Mouse (Mus musculus) MEL (cell line): ENCODE data around the gene 4933407L21Rik. TPM values are rescaled to one million over a fixed set of nuclear protein-coding genes. Genes with fewer than 3 reads are reported as not detected.

Experiments
- DNase-seq: peaks from one replicate; pipeline ENCODE4 v3.0.0; 2011; ENCODE audit warnings: low read depth, low spot score
- H3K27ac ChIP-seq: 2 replicates; pipeline ENCODE4 v1.5.1; 2012; ENCODE audit warnings: low read depth, mild to moderate bottlenecking, control low read depth, low read length, moderate library complexity; ENCODE audit not compliant: control insufficient read depth
- H3K27me3 ChIP-seq, 2 experiments: fragments of 150-350 bp in 1 of 2; sonication (generic) in 1 of 2; 2 replicates each; pipeline ENCODE4 v1.6.1; 2012; ENCODE audit warnings: low read length in 2 of 2, mild to moderate bottlenecking in 2 of 2, improper control_type of control experiment in 1 of 2, moderate library complexity in 1 of 2; ENCODE audit not compliant: insufficient read depth in 2 of 2, control insufficient read depth in 1 of 2
- H3K36me3 ChIP-seq, 2 experiments: 2 replicates each; pipeline ENCODE4 v1.6.1; 2012 to 2014; ENCODE audit warnings: low read length in 2 of 2, improper control_type of control experiment in 1 of 2, inconsistent platforms in 1 of 2, mild to moderate bottlenecking in 1 of 2; ENCODE audit not compliant: insufficient read depth in 2 of 2, control insufficient read depth in 1 of 2
- H3K4me1 ChIP-seq, 2 experiments: fragments of 150-350 bp in 1 of 2; sonication (generic) in 1 of 2; 2 replicates each; pipeline ENCODE4 v1.6.1; 2012; ENCODE audit warnings: low read length in 2 of 2, improper control_type of control experiment in 1 of 2, mild to moderate bottlenecking in 1 of 2; ENCODE audit not compliant: insufficient read depth in 2 of 2, control insufficient read depth in 1 of 2
- H3K4me3 ChIP-seq, 2 experiments: fragments of 150-350 bp in 1 of 2; sonication (generic) in 1 of 2; 2 replicates each; pipeline ENCODE4 v1.5.1; 2012; ENCODE audit warnings: low read depth in 2 of 2, low read length in 2 of 2, mild to moderate bottlenecking in 2 of 2, moderate library complexity in 2 of 2, control low read depth in 1 of 2, improper control_type of control experiment in 1 of 2; ENCODE audit not compliant: control insufficient read depth in 1 of 2, insufficient read depth in 1 of 2
- H3K79me2 ChIP-seq: 2 replicates; pipeline ENCODE4 v1.6.1; 2012; ENCODE audit warnings: mild to moderate bottlenecking, low read length, moderate library complexity; ENCODE audit not compliant: control insufficient read depth, poor library complexity, insufficient read depth
- H3K9ac ChIP-seq: 2 replicates; pipeline ENCODE4 v1.6.1; 2012; ENCODE audit warnings: low read depth, mild to moderate bottlenecking, control low read depth, low read length, moderate library complexity; ENCODE audit not compliant: control insufficient read depth, poor library complexity, severe bottlenecking
- H3K9me3 ChIP-seq: fragments of 150-350 bp; sonication (generic); replicated peaks from 2 replicates; pipeline ENCODE4 v1.6.1; 2012; ENCODE audit warnings: mild to moderate bottlenecking, low read length, improper control_type of control experiment, moderate library complexity; ENCODE audit not compliant: insufficient read depth
- CTCF ChIP-seq, 3 experiments: IDR thresholded peaks in 2 of 3; conservative IDR thresholded peaks in 1 of 3; 2 replicates each; pipeline ENCODE4 v1.5.1; 2011 to 2012; ENCODE audit warnings: low read length in 3 of 3, low read depth in 2 of 3, mild to moderate bottlenecking in 2 of 3, improper control_type of control experiment in 1 of 3, inconsistent platforms in 1 of 3, mixed read lengths in 1 of 3, moderate library complexity in 1 of 3; ENCODE audit not compliant: control insufficient read depth in 1 of 3, insufficient read depth in 1 of 3, poor library complexity in 1 of 3, severe bottlenecking in 1 of 3
- ELF1 ChIP-seq: IDR thresholded peaks from 2 replicates; pipeline ENCODE4 v1.6.1; 2014; ENCODE audit warnings: low read depth, mild to moderate bottlenecking, inconsistent platforms, low read length, improper control_type of control experiment, moderate library complexity
- GABPA ChIP-seq: IDR thresholded peaks from 2 replicates; pipeline ENCODE4 v1.6.1; 2012; ENCODE audit warnings: low read depth, mild to moderate bottlenecking, inconsistent platforms, low read length, improper control_type of control experiment, moderate library complexity
- GATA1 ChIP-seq: IDR thresholded peaks from 2 replicates; pipeline ENCODE4 v1.6.1; 2011; ENCODE audit warnings: low read depth, low read length, improper control_type of control experiment
- HCFC1 ChIP-seq: IDR thresholded peaks from 2 replicates; pipeline ENCODE4 v1.6.1; 2012; ENCODE audit warnings: low read depth, mild to moderate bottlenecking, inconsistent platforms, low read length, improper control_type of control experiment, moderate library complexity
- MAFK ChIP-seq: IDR thresholded peaks from 2 replicates; pipeline ENCODE4 v1.6.1; 2011; ENCODE audit warnings: low read depth, mild to moderate bottlenecking, low read length, improper control_type of control experiment, borderline replicate concordance
- MAX ChIP-seq: IDR thresholded peaks from 2 replicates; pipeline ENCODE4 v1.6.1; 2011; ENCODE audit warnings: low read length, improper control_type of control experiment
- MAZ ChIP-seq: IDR thresholded peaks from 2 replicates; pipeline ENCODE4 v1.6.1; 2012; ENCODE audit warnings: low read depth, mild to moderate bottlenecking, inconsistent platforms, low read length, improper control_type of control experiment
- POLR2A ChIP-seq, 2 experiments: IDR thresholded peaks; 2 replicates each; pipeline ENCODE4 v1.6.1; 2011 to 2012; ENCODE audit warnings: low read length in 2 of 2, mild to moderate bottlenecking in 2 of 2, control low read depth in 1 of 2, improper control_type of control experiment in 1 of 2, low read depth in 1 of 2, moderate library complexity in 1 of 2; ENCODE audit not compliant: control insufficient read depth in 1 of 2, insufficient read depth in 1 of 2, poor library complexity in 1 of 2
- POLR2AphosphoS5 ChIP-seq: IDR thresholded peaks from 2 replicates; pipeline ENCODE4 v1.6.1; 2012; ENCODE audit warnings: low read depth, borderline replicate concordance, mild to moderate bottlenecking, inconsistent platforms, low read length, moderate library complexity, mixed read lengths
- RCOR1 ChIP-seq: IDR thresholded peaks from 2 replicates; pipeline ENCODE4 v1.6.1; 2012; ENCODE audit warnings: low read depth, mild to moderate bottlenecking, inconsistent platforms, low read length, improper control_type of control experiment
- SMC3 ChIP-seq: IDR thresholded peaks from 2 replicates; pipeline ENCODE4 v1.6.1; 2011; ENCODE audit warnings: low read depth, low read length, improper control_type of control experiment
- TAL1 ChIP-seq: IDR thresholded peaks from 2 replicates; pipeline ENCODE4 v1.6.1; 2012; ENCODE audit warnings: mild to moderate bottlenecking, inconsistent platforms, low read length, moderate library complexity, mixed read lengths
- USF1 ChIP-seq: IDR thresholded peaks from 2 replicates; pipeline ENCODE4 v1.6.1; 2014; ENCODE audit warnings: low read depth, mild to moderate bottlenecking, inconsistent platforms, low read length, improper control_type of control experiment, moderate library complexity
- ZMIZ1 ChIP-seq: IDR thresholded peaks from 2 replicates; pipeline ENCODE4 v1.6.1; 2012; ENCODE audit warnings: low read depth, mild to moderate bottlenecking, inconsistent platforms, low read length, improper control_type of control experiment, moderate library complexity
- ZNF384 ChIP-seq: IDR thresholded peaks from 2 replicates; pipeline ENCODE4 v1.6.1; 2012; ENCODE audit warnings: low read depth, mild to moderate bottlenecking, inconsistent platforms, low read length, improper control_type of control experiment
- polyA plus RNA-seq, 2 experiments: library from polyadenylated mRNA; stranded (reverse) in 1 of 2; unstranded in 1 of 2; fragments of >175 nt in 1 of 2; fragments of >200 nt in 1 of 2; gene quantifications; 2 replicates each; pipeline versions ENCODE4 v1.2.1 to v1.2.4; 2012; ENCODE audit warnings: low replicate concordance in 2 of 2, low read depth in 1 of 2; ENCODE audit not compliant: insufficient read length in 2 of 2, insufficient read depth in 1 of 2, missing spikeins in 1 of 2
- total RNA-seq: library from RNA; depleted of rRNA; stranded (reverse); fragments of 300-350 nt; gene quantifications from 2 replicates; pipeline ENCODE4 v1.2.3, GENCODE M21; 2012

Gene 4933407L21Rik
- total and polyA plus RNA-seq, 3 experiments: not detected

- no peaks in the 10 kb centered on the region for H3K79me2 ChIP-seq
- no peaks in the 10 kb centered on the region for H3K9me3 ChIP-seq
- TF ChIP-seq ZMIZ1: no peak
- H3K27me3 ChIP-seq: no peaks in the 10 kb centered on the region; a peak in 1 of 4 replicates
- peaks cover 0 to 6% of the 10 kb centered on the region in 2 experiments; a peak in 2 of 4 replicates for H3K36me3 ChIP-seq
- no peak overlapping the region for H3K27ac ChIP-seq
- no peak overlapping the region for H3K9ac ChIP-seq
- H3K4me1 ChIP-seq: peaks cover 3 to 23% of the 10 kb centered on the region in 2 experiments; a peak in 3 of 4 replicates
- DNase-seq: no peak
- no peak overlapping the region for H3K4me3 ChIP-seq
Observed at GRCm38 (mm10) chr1:85957942-85958619, 29.8 kb downstream of the 4933407L21Rik start.

GRCm38 (mm10) chr1:85959129-85959888 is 31.0 kb downstream of the 4933407L21Rik start:
- Histone ChIP-seq H3K27me3 (no peaks in the 10 kb centered on the region), H3K79me2 (no peaks in the 10 kb centered on the region), H3K9me3 (no peaks in the 10 kb centered on the region), H3K27ac (no peak overlapping the region), H3K9ac (no peak overlapping the region), H3K4me1 (peaks cover 3 to 19% of the 10 kb centered on the region in 2 experiments; a peak in 3 of 4 replicates), H3K36me3 (peaks cover 0 to 6% of the 10 kb centered on the region in 2 experiments; a peak in 2 of 4 replicates), H3K4me3 (no peak overlapping the region)
- TF ChIP-seq POLR2AphosphoS5: no peak
- TF ChIP-seq MAX: no peak
- TF ChIP-seq ELF1: no peak
- TF ChIP-seq GABPA: no peak
- no peak for TF ChIP-seq POLR2A (IDR thresholded peaks at IDR 0.05; ENCODE audit: control insufficient read depth in 1 of 2, insufficient read depth in 1 of 2, low read depth in 1 of 2, low read length in 2 of 2, poor library complexity in 1 of 2)
- no peak for TF ChIP-seq USF1
- TF ChIP-seq MAFK: no peak
- no peak for DNase-seq

GRCm38 (mm10) chr1:85959889-85960276 is 31.6 kb downstream of the 4933407L21Rik start:
- Histone ChIP-seq H3K4me1 (peaks cover 3 to 19% of the 10 kb centered on the region in 2 experiments; a peak in 3 of 4 replicates), H3K9ac (no peak overlapping the region), H3K79me2 (no peaks in the 10 kb centered on the region), H3K9me3 (no peaks in the 10 kb centered on the region), H3K36me3 (peaks cover 0 to 6% of the 10 kb centered on the region in 2 experiments; a peak in 2 of 4 replicates), H3K4me3 (no peak overlapping the region), H3K27me3 (peaks cover 0 to 2% of the 10 kb centered on the region in 2 experiments; a peak in 2 of 4 replicates), H3K27ac (no peak overlapping the region)
- no peak for DNase-seq
- no peak for TF ChIP-seq MAX
- no peak for TF ChIP-seq GATA1
- TF ChIP-seq MAZ: no peak
- no peak for TF ChIP-seq HCFC1
- TF ChIP-seq RCOR1: no peak
- TF ChIP-seq TAL1: no peak
- TF ChIP-seq ZNF384: no peak
- TF ChIP-seq CTCF (IDR thresholded peaks at IDR 0.05 in 2 of 3, conservative IDR thresholded peaks at IDR 0.05 in 1 of 3; ENCODE audit: control insufficient read depth in 1 of 3, insufficient read depth in 1 of 3, low read depth in 2 of 3, low read length in 3 of 3, poor library complexity in 1 of 3, severe bottlenecking in 1 of 3): no peak
- no peak for TF ChIP-seq SMC3
